Mouse (Mus musculus) liver, postnatal 0 days (tissue): ENCODE results near the gene Ppp1r12b.

ENCODE experiments used
- CTCF ChIP-seq: sonication (generic); IDR thresholded peaks from 2 replicates; pipeline ENCODE4 v1.5.1; 2016; ENCODE audit warnings: antibody characterized with exemption, low read depth
- EP300 ChIP-seq: IDR thresholded peaks from 2 replicates; pipeline ENCODE4 v1.6.1; 2016; ENCODE audit warnings: antibody characterized with exemption, low read depth, mild to moderate bottlenecking

GRCm38 (mm10) chr1:134911892-134912291 lies 43.9 kb downstream of the Ppp1r12b start:
- no peak for TF ChIP-seq CTCF
- no peak for TF ChIP-seq EP300
